Mouse (Mus musculus) MEL (cell line): ENCODE measurements around the gene Olfr1135.

ENCODE experiments used
- BHLHE40 ChIP-seq: IDR thresholded peaks from 2 replicates; pipeline ENCODE4 v1.6.1; 2012; ENCODE audit warnings: low read depth, mild to moderate bottlenecking, inconsistent platforms, low read length, improper control_type of control experiment, borderline replicate concordance
- CTCF ChIP-seq, 3 experiments: IDR thresholded peaks in 2 of 3; conservative IDR thresholded peaks in 1 of 3; 2 replicates each; pipeline ENCODE4 v1.5.1; 2011 to 2012; ENCODE audit warnings: low read length in 3 of 3, low read depth in 2 of 3, mild to moderate bottlenecking in 2 of 3, improper control_type of control experiment in 1 of 3, inconsistent platforms in 1 of 3, mixed read lengths in 1 of 3, moderate library complexity in 1 of 3; ENCODE audit not compliant: control insufficient read depth in 1 of 3, insufficient read depth in 1 of 3, poor library complexity in 1 of 3, severe bottlenecking in 1 of 3
- MAFK ChIP-seq: IDR thresholded peaks from 2 replicates; pipeline ENCODE4 v1.6.1; 2011; ENCODE audit warnings: low read depth, mild to moderate bottlenecking, low read length, improper control_type of control experiment, borderline replicate concordance
- MAX ChIP-seq: IDR thresholded peaks from 2 replicates; pipeline ENCODE4 v1.6.1; 2011; ENCODE audit warnings: low read length, improper control_type of control experiment
- MYB ChIP-seq: IDR thresholded peaks from 2 replicates; pipeline ENCODE4 v1.6.1; 2011; ENCODE audit warnings: mild to moderate bottlenecking, low read depth, low read length, improper control_type of control experiment
- POLR2A ChIP-seq, 2 experiments: IDR thresholded peaks; 2 replicates each; pipeline ENCODE4 v1.6.1; 2011 to 2012; ENCODE audit warnings: low read length in 2 of 2, mild to moderate bottlenecking in 2 of 2, control low read depth in 1 of 2, improper control_type of control experiment in 1 of 2, low read depth in 1 of 2, moderate library complexity in 1 of 2; ENCODE audit not compliant: control insufficient read depth in 1 of 2, insufficient read depth in 1 of 2, poor library complexity in 1 of 2
- POLR2AphosphoS5 ChIP-seq: IDR thresholded peaks from 2 replicates; pipeline ENCODE4 v1.6.1; 2012; ENCODE audit warnings: low read depth, borderline replicate concordance, mild to moderate bottlenecking, inconsistent platforms, low read length, moderate library complexity, mixed read lengths
- TBP ChIP-seq: IDR thresholded peaks from 2 replicates; pipeline ENCODE4 v1.8.0; 2011; ENCODE audit warnings: low read depth, low read length, improper control_type of control experiment
- USF2 ChIP-seq, 2 experiments: IDR thresholded peaks; 2 replicates each; pipeline ENCODE4 v1.6.1; 2011 to 2012; ENCODE audit warnings: improper control_type of control experiment in 2 of 2, low read length in 2 of 2, borderline replicate concordance in 1 of 2, inconsistent platforms in 1 of 2, low read depth in 1 of 2, mild to moderate bottlenecking in 1 of 2; ENCODE audit not compliant: insufficient read depth in 1 of 2
- ZC3H11A ChIP-seq: IDR thresholded peaks from 2 replicates; pipeline ENCODE4 v1.6.1; 2012; ENCODE audit warnings: low read depth, mild to moderate bottlenecking, inconsistent platforms, low read length, improper control_type of control experiment

DNA sequence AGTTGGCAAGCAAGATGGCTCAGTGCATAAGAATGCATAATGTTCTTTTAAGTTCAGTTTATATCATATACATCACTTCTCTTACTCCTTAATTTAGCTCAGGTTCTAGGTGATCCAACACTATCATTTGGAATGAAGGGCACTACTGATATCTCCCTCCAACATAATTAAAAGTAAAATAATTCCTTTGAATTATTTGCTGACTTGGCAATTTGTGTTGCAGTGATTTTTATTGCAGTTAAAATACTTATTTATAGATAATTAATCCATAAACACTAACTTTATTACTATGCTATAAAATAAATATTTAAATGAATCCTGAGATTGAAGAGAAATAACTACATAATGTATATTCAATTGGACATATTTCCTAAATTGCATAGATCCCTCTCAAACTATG, 31.0 kb downstream of the Olfr1135 start:
- TF ChIP-seq CTCF (IDR thresholded peaks at IDR 0.05 in 2 of 3, conservative IDR thresholded peaks at IDR 0.05 in 1 of 3; ENCODE audit: control insufficient read depth in 1 of 3, insufficient read depth in 1 of 3, low read depth in 2 of 3, low read length in 3 of 3, poor library complexity in 1 of 3, severe bottlenecking in 1 of 3): no peak
- TF ChIP-seq POLR2A (IDR thresholded peaks at IDR 0.05; ENCODE audit: control insufficient read depth in 1 of 2, insufficient read depth in 1 of 2, low read depth in 1 of 2, low read length in 2 of 2, poor library complexity in 1 of 2): no peak
- no peak for TF ChIP-seq BHLHE40
- TF ChIP-seq MAFK: peak; percentile 31; the same call in 1 of the 2 replicates
- no peak for TF ChIP-seq ZC3H11A
- TF ChIP-seq TBP: no peak
- no peak for TF ChIP-seq MAX
- TF ChIP-seq POLR2AphosphoS5: no peak
- no peak for TF ChIP-seq USF2 (IDR thresholded peaks at IDR 0.05; ENCODE audit: borderline replicate concordance in 1 of 2, insufficient read depth in 1 of 2, low read depth in 1 of 2, low read length in 2 of 2)
- TF ChIP-seq MYB: no peak
